Mouse (Mus musculus) Patski (cell line): ENCODE results near the gene Vti1a. TPM values are rescaled to one million over a fixed set of nuclear protein-coding genes. Genes with fewer than 3 reads are reported as not detected.

ENCODE experiments used
- ATAC-seq: fragments of 100-300 bp; one replicate; pipeline ENCODE4 v1.8.0; 2021
- CTCF ChIA-PET: fragments of 350-600 bp; sonication (Branson Sonifier 250); formaldehyde crosslinking; loops from one replicate; lab custom pipeline; 2022; ENCODE audit warnings: inconsistent platforms; lab: Charles Lee
- POLR2A ChIA-PET: fragments of 350-600 bp; sonication (Branson Sonifier 250); formaldehyde crosslinking; loops from one replicate; lab custom pipeline; 2022; ENCODE audit warnings: antibody characterized with exemption, inconsistent platforms; lab: Charles Lee
- DNase-seq: peaks from one replicate; pipeline ENCODE4 v3.0.0-alpha.2; 2011; ENCODE audit warnings: low read depth, low spot score
- H3K27me3 ChIP-seq: fragments of 371-371 bp; one replicate; pipeline ENCODE4 v1.5.1; 2021
- CTCF ChIP-seq: fragments of 100-300 bp; IDR thresholded peaks from one replicate; pipeline ENCODE4 v1.5.1; 2021
- in situ Hi-C: fragments of 300-500 bp; cut with MboI; formaldehyde crosslinking; loops from 3 replicates; pipeline ENCODE4 v1.11.1; 2018; ENCODE audit warnings: low pct_unique_long_range_greater_than_20kb, mixed read lengths
- polyA plus RNA-seq: library from polyadenylated mRNA; unstranded; gene quantifications from one replicate; pipeline ENCODE4 v1.2.3, GENCODE M21; 2021

Vti1a gene
- polyA plus RNA-seq, 1 experiment from 2014 or later = 41.4 TPM

DNA sequence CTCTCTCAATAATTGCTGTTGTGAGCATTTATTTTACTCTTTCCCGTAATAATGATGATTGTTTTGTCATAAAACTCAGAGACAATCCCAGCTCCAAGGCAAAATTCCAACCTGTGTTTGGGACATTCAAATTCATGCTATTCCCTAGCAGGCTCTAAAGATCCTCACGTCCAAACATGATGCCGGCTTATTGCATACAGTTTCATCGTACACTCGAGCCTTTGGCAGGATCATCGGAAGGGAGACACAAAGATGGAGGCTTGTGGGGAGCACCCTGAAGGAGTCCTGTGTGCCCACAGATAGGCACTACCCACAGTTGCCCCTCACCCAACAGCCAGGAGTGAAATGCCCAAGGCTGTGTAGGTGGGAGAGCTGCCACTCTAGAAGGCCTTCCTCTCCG is 208.3 kb downstream of the Vti1a start:
- POLR2A ChIA-PET = no interaction called here
- H3K27me3 ChIP-seq = no peaks in the 10 kb centered on the region
- no peak for TF ChIP-seq CTCF
- ATAC-seq (no peak), DNase-seq (no peak)
- in situ Hi-C loops = no loop called here
- CTCF ChIA-PET = interaction anchor here (0.7 kb wide), 1 partner anchor 375 kb away, joined by 3 read pairs; no protein-coding TSS in a partner anchor

DNA sequence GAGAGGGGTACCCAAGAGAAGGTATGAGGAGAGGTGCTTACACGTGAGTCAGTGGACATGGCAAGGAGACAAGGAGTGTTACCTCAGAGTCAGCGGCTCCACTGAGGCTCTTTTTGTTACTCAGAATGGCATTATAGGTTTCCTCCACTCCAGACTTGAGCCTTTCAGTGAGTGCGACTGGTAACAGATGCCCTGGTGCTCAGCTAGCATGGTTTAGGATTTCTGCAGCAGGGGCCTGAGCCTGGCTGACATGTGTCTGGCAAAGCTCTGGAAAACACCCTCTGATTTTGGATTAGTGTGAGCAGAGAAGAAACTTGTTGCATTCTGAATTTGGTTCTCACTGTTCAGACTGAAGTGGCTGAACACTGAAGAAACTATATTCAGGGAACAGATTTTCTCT is 209.0 kb downstream of the Vti1a start:
- DNase-seq = no peak
- no peaks in the 10 kb centered on the region for H3K27me3 ChIP-seq
- no peak for ATAC-seq
- TF ChIP-seq CTCF = no peak
- in situ Hi-C loops = no loop called here
- CTCF ChIA-PET = no interaction called here
- POLR2A ChIA-PET = no interaction called here

DNA sequence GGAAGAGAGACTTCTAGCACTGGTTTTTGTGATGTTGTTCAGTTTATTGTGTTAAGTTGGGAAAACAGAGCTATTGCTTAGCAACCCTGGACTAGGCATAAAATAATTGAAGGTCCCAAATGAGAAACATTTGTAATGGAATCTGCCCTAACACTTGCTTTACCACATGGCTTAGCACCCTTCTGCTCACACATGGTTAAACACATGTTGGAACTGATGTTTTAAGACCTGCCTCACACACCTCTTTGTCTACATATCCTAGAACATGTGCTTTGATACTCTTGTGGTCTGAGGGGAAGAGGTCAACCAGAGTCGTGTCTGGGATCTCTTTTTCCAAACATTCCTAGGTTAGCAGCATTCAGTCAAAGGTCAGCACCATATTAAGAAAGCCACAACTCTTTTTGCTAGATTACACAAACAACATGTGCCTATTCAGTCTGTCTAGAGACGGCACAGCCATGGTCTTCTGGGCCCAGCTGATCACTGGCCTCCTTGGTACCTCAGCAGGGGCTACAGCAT is 210.7 kb downstream of the Vti1a start:
- DNase-seq (no peak), ATAC-seq (no peak)
- ChIA-PET POLR2A (no interaction called here), CTCF (interaction anchor here (1.0 to 1.2 kb wide), 2 partner anchors 10 to 41 kb away, joined by 3 read pairs; no protein-coding TSS in a partner anchor)
- in situ Hi-C loops = no loop called here
- no peaks in the 10 kb centered on the region for H3K27me3 ChIP-seq
- no peak for TF ChIP-seq CTCF

DNA sequence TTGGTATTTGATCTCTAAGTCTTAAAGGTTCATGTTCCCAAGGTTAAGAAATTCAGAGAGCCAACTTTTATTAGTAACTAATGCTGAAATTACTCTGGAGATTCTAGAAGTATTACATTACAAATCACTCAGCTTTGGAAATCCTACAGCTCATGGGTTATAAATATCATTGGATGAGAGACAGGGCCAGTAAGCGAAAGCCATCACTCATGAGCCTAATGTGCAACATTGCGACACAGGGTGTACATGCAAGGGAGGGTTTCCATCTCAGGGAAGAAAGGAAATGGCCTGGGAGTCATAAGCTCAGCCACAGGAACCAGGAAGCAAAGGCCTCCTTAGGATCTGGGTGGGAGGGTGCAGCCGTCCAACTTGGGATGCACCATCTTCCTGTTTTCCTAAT is 213.9 kb downstream of the Vti1a start:
- ATAC-seq = no peak
- TF ChIP-seq CTCF = no peak
- ChIA-PET CTCF (interaction anchor here (1.2 kb wide), 1 partner anchor 11 kb away, joined by 4 read pairs; no protein-coding TSS in a partner anchor), POLR2A (interaction anchor here (0.7 kb wide), 1 partner anchor 402 kb away, joined by 3 read pairs; no protein-coding TSS in a partner anchor)
- in situ Hi-C loops = no loop called here
- no peak for DNase-seq
- H3K27me3 ChIP-seq = no peaks in the 10 kb centered on the region

DNA sequence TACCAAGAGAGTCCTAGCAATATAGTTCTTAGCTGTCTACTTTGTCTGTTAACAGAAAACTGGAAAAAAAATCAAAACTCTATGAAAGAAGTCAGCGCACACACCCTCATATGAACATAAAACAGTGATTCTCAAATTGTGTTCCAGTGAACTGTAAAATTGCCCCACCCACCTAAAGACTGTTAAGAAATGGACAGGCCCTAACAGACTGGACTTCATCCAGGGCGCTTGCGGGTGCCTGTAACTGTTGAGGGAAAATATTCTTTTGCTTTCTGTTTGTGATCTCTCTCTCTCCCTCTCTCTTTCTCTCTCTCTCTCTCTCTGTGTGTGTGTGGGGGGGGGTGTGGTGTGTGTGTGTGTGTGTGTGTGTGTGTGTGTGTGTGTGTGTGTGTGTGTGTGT is 216.6 kb downstream of the Vti1a start:
- in situ Hi-C loops = no loop called here
- DNase-seq = no peak
- POLR2A ChIA-PET = interaction anchor here (0.7 kb wide), 1 partner anchor 1344 kb away, joined by 4 read pairs; no protein-coding TSS in a partner anchor
- no peak for ATAC-seq
- H3K27me3 ChIP-seq = no peaks in the 10 kb centered on the region
- TF ChIP-seq CTCF = no peak
- CTCF ChIA-PET = no interaction called here

DNA sequence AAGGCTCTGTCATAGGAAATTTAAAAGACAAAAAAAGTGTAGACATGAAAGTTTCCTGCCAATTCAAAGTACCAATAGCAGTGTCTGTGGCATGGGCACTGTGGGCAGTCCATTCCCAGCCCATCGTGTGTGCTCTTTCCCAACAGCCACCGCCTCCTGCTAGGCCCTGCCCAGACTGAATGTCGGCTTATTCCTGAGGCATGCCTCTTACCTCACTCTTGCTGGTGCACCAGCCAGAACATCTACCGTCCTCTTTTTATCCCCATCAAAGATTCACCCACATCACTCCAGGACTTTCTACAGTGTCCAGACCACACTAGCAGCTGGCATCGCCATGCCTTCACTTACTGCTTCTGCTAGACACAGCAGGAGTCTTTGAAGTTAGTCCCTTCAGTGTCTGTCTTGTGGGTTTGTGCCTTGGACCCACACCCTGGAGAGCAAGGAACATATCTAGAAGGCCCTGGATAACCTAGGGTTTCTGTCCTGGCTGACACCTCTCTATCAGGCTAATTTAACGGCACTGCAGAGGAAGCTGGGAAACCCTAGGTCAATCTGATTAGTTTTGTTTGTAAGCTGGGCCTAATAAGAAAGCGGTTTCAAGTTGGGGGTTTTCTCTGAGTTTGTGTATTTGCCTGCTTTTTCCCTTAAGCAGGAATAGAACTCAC is 220.3 kb downstream of the Vti1a start:
- TF ChIP-seq CTCF = no peak
- POLR2A ChIA-PET = no interaction called here
- in situ Hi-C loops = no loop called here
- H3K27me3 ChIP-seq = no peaks in the 10 kb centered on the region
- ATAC-seq (no peak), DNase-seq (no peak)
- CTCF ChIA-PET = interaction anchor here (0.9 kb wide), 1 partner anchor 10 kb away, joined by 3 read pairs; no protein-coding TSS in a partner anchor

DNA sequence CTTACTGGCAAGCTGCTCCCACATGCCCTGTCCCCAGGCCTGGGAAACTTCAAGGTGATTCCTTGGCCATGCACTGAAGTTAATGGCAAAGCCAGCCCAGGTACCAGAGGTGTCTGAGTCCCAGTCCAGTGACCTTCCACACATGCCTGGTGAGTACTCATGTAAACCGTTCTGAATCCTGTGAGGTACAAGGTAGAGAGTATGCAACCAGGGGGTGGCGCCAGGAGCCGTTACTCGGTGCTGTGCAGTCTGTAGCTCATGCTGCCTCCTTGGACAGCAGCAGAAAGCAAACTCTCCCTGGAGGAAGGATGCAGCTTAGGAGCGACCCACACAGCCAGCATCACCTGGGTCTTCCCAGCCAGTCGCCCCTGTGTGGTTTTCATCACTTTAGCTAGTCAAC is 221.6 kb downstream of the Vti1a start:
- ChIA-PET POLR2A (interaction anchor here (0.7 kb wide), 1 partner anchor 28 kb away, joined by 3 read pairs; no protein-coding TSS in a partner anchor), CTCF (interaction anchor here (0.8 kb wide), 1 partner anchor 38 kb away, joined by 3 read pairs; no protein-coding TSS in a partner anchor)
- in situ Hi-C loops = no loop called here
- ATAC-seq (no peak), DNase-seq (no peak)
- no peaks in the 10 kb centered on the region for H3K27me3 ChIP-seq
- TF ChIP-seq CTCF = peak; percentile 61

DNA sequence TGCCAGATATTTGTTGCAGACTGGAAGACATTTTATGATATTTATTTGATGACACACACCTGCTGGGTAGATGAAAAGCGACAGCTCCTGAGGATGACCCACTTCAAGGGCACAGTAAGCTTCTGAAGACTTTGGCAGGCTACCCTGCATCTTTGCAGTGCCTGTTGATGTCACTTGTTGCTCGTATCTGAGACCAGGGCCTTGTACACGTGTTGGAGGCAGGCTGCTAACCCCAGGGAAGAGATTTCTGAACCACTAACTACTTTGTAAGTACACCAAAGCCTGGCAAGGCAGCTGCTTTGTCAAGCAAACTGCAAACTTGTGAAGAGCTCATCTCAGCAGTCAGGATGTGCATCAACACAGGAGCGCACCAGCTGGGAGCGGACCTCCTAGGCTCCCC is 225.5 kb downstream of the Vti1a start:
- in situ Hi-C loops = no loop called here
- CTCF ChIA-PET = interaction anchor here (1.1 to 1.4 kb wide), 2 partner anchors 11 kb away, joined by 3 to 4 read pairs; no protein-coding TSS in a partner anchor

DNA sequence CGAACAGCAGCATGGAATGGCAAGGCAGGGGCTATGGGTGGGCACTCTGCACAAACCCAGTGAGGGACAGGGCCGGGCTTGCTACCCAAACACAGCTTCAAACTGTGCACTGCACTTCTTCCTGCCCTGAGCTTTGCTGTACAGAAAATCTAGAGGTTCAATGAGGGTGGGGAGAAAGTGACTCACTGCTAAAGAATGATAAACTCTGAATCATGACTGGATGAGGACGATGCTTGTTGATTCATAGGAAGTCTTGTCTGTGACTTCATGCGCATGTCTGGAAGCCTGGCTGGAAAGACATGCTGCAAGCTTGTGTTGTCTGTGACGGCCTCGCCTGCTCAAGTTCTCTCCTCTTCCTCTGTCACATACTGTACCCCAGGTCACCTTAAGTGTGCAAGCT is 226.4 kb downstream of the Vti1a start:
- peak; percentile 84 for ATAC-seq
- no peak for TF ChIP-seq CTCF
- ChIA-PET CTCF (no interaction called here), POLR2A (interaction anchor here (1.2 to 1.4 kb wide), 2 partner anchors 30 to 76 kb away, joined by 3 to 5 read pairs; no protein-coding TSS in a partner anchor)
- in situ Hi-C loops = no loop called here
- no peaks in the 10 kb centered on the region for H3K27me3 ChIP-seq
- peak; percentile 78 for DNase-seq

More for the DNA sequence above, 225.5 kb downstream of the Vti1a start:
- DNase-seq = no peak
- no peak for ATAC-seq
- TF ChIP-seq CTCF = no peak
- no peaks in the 10 kb centered on the region for H3K27me3 ChIP-seq
- POLR2A ChIA-PET = interaction anchor here (1.2 to 1.4 kb wide), 2 partner anchors 29 to 77 kb away, joined by 3 to 5 read pairs; no protein-coding TSS in a partner anchor

DNA sequence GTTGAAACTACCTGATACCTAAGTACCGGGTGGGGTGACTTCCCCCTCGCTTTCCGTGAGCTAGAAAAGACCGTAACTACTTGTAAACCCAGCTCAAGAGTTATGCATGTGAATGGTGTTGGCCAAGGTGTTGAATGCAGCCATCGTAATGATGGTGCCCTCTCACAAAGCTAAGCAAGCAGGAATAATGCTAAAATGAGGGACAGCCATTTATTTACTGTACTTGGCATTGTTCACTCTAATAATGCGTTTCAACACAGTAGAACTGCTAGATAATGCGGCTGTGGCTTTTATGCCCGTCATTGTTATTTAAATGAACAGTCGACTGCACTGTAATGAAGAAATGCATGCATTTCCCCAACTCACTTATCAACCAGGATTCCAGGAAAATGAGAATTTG is 227.1 kb downstream of the Vti1a start:
- ATAC-seq (no peak), DNase-seq (no peak)
- no peaks in the 10 kb centered on the region for H3K27me3 ChIP-seq
- no peak for TF ChIP-seq CTCF
- in situ Hi-C loops = no loop called here
- CTCF ChIA-PET = no interaction called here
- POLR2A ChIA-PET = interaction anchor here (1.2 kb wide), 1 partner anchor 76 kb away, joined by 5 read pairs; no protein-coding TSS in a partner anchor

DNA sequence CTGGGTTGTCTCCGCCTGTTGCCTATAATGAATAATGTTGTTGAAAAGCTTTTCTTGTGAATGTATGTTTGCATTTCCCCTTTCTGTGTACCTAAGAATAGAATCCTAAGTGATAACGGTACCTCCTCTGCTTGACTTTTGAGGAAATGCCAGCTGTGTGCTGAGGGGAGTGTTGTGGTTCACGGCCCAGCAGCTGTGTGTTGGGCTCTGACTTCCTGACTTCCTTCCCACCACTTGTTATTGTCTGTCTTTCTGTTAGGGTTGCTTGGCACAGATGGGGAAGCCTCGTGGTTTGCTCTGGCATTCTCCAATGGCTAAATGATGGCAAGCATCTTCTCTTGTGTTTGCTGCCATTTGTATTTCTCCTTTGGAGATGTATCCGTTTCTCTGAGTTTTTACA is 228.4 kb downstream of the Vti1a start:
- no peak for ATAC-seq
- no peaks in the 10 kb centered on the region for H3K27me3 ChIP-seq
- CTCF ChIA-PET = interaction anchor here (0.7 to 1.5 kb wide), 4 partner anchors 9 to 49 kb away, joined by 3 to 4 read pairs (median 3); no protein-coding TSS in a partner anchor
- in situ Hi-C loops = no loop called here
- POLR2A ChIA-PET = no interaction called here
- DNase-seq = no peak
- TF ChIP-seq CTCF = no peak
